Mouse (Mus musculus) adrenal gland, adult 10 weeks (tissue): ENCODE results near the gene Olfr132. TPM values are rescaled to one million over a fixed set of nuclear protein-coding genes. Genes with fewer than 3 reads are reported as not detected.

Experiments
- polyA plus RNA-seq: library from polyadenylated mRNA; stranded (reverse); fragments of 350-450 nt; fragmentation: Illumina TruSeq; extraction: RNeasy Lipid Tissue Mini Kit (QIAGEN cat#74804); gene quantifications from one replicate; pipeline ENCODE4 v1.2.3, GENCODE M21; 2014; ENCODE audit warnings: low read depth, low replicate concordance

Olfr132 gene
- polyA plus RNA-seq = not detected

GRCm38 (mm10) chr17:38134426-38134825, at the start of gene Olfr132:
Gene Olfr132 (minus strand): TSS chr17:38134526.

GRCm38 (mm10) chr17:38171088-38171487, 36.8 kb upstream of the Olfr132 start, which contains the start of gene Olfr134:
Gene Olfr134 (plus strand): TSS chr17:38171388.

GRCm38 (mm10) chr17:38144981-38145380, 10.7 kb upstream of the Olfr132 start, which contains the start of gene Olfr133:
Gene Olfr133 (plus strand): TSS chr17:38145281.

GRCm38 (mm10) chr17:38088593-38088992, 45.7 kb downstream of the Olfr132 start, which contains the start of gene Olfr131:
Gene Olfr131 (minus strand): TSS chr17:38088693.

Other genes starting within 250 kb of the Olfr132 start
- not detected for gene Olfr127, start 234.1 kb downstream of the Olfr132 start, polyA plus RNA-seq
- gene Olfr128, start 214.0 kb downstream of the Olfr132 start, polyA plus RNA-seq = not detected
- gene Olfr761, start 181.4 kb downstream of the Olfr132 start, polyA plus RNA-seq = not detected
- not detected for gene Olfr129, start 74.4 kb downstream of the Olfr132 start, polyA plus RNA-seq
- not detected for gene Olfr130, start 70.6 kb downstream of the Olfr132 start, polyA plus RNA-seq
- gene Olfr131, start 45.8 kb downstream of the Olfr132 start, polyA plus RNA-seq = not detected
- gene Olfr133, start 10.8 kb upstream of the Olfr132 start, polyA plus RNA-seq = not detected
- gene Olfr134, start 36.9 kb upstream of the Olfr132 start, polyA plus RNA-seq = not detected
- gene Olfr135, start 69.8 kb upstream of the Olfr132 start, polyA plus RNA-seq = not detected
- gene Olfr138, start 126.5 kb upstream of the Olfr132 start, polyA plus RNA-seq = not detected
- gene Olfr137, start 173.0 kb upstream of the Olfr132 start, polyA plus RNA-seq = not detected
- not detected for gene Olfr136, start 195.3 kb upstream of the Olfr132 start, polyA plus RNA-seq